Mouse (Mus musculus): ENCODE measurements around the gene Asns.

GRCm38 (mm10) chr6:7697999-7698699 is 5.1 kb upstream of the Asns start:
- no peak for TF ChIP-seq POLR2A (IDR thresholded peaks at IDR 0.05; ENCODE audit: insufficient read depth, low read depth, low read length)
- TF ChIP-seq CTCF (IDR thresholded peaks at IDR 0.05; ENCODE audit: insufficient read depth, low read depth, low read length) = no peak
